Mouse (Mus musculus): ENCODE results near the gene Xrcc3. TPM values are rescaled to one million over a fixed set of nuclear protein-coding genes. Genes with fewer than 3 reads are reported as not detected.

The Xrcc3 gene
- total RNA-seq, 2 experiments from 2014 or later: 0.15 to 0.24 TPM

GRCm38 (mm10) chr12:111774156-111774555 lies 39.5 kb downstream of the Xrcc3 start:
- DNase-seq: no peak

- DNase-seq: no peak
Observed at GRCm38 (mm10) chr12:111770651-111771050, 43.0 kb downstream of the Xrcc3 start.

GRCm38 (mm10) chr12:111769816-111770577 lies 43.7 kb downstream of the Xrcc3 start:
- no peak for DNase-seq

GRCm38 (mm10) chr12:111769306-111769705 lies 44.4 kb downstream of the Xrcc3 start:
- peak; percentile 47 for DNase-seq

GRCm38 (mm10) chr12:111768322-111768928 lies 45.2 kb downstream of the Xrcc3 start:
- no peak for DNase-seq

- DNase-seq: no peak
Observed at GRCm38 (mm10) chr12:111766313-111767236, 47.1 kb downstream of the Xrcc3 start.

GRCm38 (mm10) chr12:111762620-111763280 lies 50.9 kb downstream of the Xrcc3 start:
- DNase-seq: no peak

- DNase-seq: no peak
Observed at GRCm38 (mm10) chr12:111760306-111760908, 53.3 kb downstream of the Xrcc3 start.

GRCm38 (mm10) chr12:111759176-111760061 lies 54.3 kb downstream of the Xrcc3 start:
- peak; percentile 69 for DNase-seq

GRCm38 (mm10) chr12:111758381-111759175 lies 55.1 kb downstream of the Xrcc3 start, which contains the start of gene Klc1:
TSS of gene Klc1 (plus strand) at chr12:111758849.
- peak; percentile 69 for DNase-seq

GRCm38 (mm10) chr12:111757561-111758325 lies 55.9 kb downstream of the Xrcc3 start:
- DNase-seq: no peak

- DNase-seq: no peak
Observed at GRCm38 (mm10) chr12:111756698-111757082, 57.0 kb downstream of the Xrcc3 start.

- no peak for DNase-seq
Observed at GRCm38 (mm10) chr12:111756082-111756697, 57.5 kb downstream of the Xrcc3 start.

- no peak for DNase-seq
Observed at GRCm38 (mm10) chr12:111755231-111755630, 58.4 kb downstream of the Xrcc3 start.

GRCm38 (mm10) chr12:111754710-111755109 lies 59.0 kb downstream of the Xrcc3 start:
- DNase-seq: no peak

GRCm38 (mm10) chr12:111753347-111753746 lies 60.3 kb downstream of the Xrcc3 start:
- DNase-seq: no peak

Data from gastrocnemius, postnatal 25 days (tissue).